Mouse (Mus musculus): ENCODE measurements around the gene Hdac9. TPM values are rescaled to one million over a fixed set of nuclear protein-coding genes. Genes with fewer than 3 reads are reported as not detected.

Gene Hdac9
- total RNA-seq, 1 experiment from 2014 or later: 0.88 TPM

DNA sequence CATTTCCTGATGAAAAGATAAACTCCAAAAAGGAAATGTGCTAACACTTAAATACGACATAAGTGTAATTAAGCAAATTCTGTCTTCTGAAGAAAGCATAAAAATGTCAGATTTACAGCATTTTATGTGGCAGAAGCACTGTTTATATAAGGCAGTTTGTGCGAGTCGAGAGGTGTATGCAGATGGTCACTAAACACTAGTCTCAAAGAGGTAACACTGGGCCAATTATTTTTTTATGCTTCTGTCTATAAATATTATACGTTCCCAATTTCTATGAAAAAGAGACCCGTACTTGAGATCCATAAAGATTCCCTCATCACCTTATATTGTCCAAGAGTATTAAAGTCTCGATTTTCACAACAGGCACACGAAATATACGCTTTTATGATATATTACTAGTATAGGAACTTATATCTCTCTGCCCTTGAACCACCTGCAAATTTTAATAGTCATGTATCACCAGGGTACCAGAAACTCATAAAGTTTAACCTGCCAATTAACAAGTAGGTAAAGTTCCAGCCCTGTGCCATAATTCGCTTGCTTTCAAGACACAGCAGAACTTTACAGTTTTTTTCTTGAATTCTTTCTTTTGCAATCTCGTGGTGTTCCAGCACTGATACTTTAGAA, 322.6 kb downstream of the Hdac9 start:
- no peak for DNase-seq

DNA sequence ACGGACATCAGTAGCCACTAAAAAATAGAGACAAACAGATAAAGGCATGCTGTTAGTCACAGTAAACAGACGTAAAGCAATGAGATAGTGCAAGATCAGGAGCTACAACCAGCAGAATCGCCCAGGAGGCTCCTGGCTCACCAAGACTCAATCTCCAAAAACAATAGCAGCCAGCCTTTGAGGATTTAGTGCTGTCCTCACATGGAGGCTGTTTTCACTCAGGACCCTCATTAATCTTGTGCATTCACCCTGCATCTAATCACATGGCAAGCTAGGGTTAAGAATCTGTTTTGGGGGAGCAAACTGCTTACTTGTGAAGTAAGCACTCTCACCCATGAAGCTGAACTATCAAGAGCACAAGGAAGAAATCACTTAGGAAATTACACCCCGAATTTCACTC, 329.7 kb downstream of the Hdac9 start:
- no peak for DNase-seq

DNA sequence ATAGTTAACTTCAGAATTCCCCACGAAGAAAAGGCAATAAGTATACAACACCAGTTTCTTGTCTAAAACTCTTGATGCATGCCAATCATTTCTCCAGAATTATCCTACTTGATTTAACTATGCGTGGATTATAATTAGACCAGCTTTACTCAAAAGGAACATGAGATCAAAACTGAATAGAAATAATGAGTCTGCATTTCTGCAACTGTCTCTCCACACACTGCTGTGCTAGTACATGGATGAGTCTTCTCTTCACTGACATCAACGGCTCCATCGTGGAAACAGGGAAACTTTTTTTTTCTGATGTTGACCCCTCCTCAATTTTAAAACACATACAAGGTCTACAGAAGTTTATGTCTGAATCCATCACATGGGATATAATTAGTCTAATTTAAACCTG, 334.4 kb downstream of the Hdac9 start:
- DNase-seq: no peak

DNA sequence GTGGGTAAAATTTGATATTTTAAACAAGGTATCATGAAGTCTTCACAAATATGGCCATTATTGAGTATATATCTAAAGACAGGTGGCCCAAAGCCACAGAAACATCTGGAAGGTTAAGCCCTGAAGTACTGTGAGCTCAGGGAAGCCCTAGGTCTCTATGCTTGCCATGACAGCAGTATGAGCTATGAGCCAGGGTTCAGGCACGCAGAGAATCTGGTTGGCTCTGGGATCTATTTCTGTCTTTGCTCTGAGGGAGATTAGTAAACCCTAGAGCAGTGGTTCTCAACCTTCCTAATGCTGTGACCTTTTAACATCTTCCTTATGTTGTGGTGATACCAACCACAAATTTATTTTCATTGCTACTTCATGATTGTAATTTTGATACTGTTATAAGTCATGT, 337.7 kb downstream of the Hdac9 start:
- DNase-seq: no peak

DNA sequence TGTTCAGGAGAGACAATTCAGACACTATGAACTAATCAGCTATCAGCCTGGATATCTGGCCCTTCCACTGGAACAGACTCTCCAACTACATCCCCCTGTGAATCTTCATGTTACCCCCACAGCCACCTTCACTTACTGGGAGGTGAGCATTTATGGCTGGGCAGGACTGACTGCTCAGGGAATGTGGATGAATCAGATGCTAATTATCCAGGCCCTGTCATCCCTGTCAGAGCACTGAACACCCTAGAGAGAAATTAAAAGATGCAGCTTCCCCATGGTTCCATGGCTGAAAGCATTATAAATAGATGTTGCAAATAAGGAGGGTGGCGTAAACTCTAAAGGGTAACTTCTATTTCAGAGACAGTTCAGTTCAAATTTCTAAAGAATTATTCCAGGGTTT, 345.8 kb downstream of the Hdac9 start:
- no peak for DNase-seq

DNA sequence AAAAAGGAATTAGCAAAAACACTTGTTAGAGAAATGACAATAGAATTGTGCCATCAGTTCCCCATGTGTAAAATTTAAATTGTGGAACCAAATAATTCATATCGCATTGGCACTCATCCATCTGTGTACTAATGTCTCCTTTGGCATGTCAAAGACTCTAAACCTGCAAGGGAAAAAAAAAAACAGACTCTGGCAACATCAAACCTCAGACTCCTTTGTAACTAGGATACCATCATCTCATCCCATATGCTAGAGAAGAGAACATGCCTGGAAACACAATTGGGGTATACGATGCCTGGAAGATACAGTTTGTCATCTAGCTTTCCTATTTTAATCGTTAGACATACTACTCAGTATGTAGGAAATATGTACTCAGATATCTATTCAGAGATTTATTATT, 347.4 kb downstream of the Hdac9 start:
- no peak for DNase-seq

DNA sequence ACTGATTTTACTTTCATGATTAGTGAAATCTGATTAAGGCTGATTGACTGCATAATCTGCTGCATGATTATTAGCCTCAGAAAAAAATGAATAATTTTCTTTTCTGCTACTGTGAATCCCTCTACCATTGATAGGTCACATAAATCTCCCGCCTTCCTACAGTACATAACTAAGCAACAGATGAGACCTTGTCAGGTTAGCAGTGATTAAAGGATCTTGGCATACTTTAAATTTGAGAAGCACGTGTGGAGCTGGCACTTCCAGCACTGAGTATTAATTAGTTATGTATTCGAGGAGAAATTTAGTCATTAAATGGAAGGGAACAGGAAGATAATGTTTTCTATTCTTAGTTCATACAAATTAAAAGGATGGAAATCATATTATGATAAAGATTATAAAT, 347.8 kb downstream of the Hdac9 start:
- DNase-seq: no peak

DNA sequence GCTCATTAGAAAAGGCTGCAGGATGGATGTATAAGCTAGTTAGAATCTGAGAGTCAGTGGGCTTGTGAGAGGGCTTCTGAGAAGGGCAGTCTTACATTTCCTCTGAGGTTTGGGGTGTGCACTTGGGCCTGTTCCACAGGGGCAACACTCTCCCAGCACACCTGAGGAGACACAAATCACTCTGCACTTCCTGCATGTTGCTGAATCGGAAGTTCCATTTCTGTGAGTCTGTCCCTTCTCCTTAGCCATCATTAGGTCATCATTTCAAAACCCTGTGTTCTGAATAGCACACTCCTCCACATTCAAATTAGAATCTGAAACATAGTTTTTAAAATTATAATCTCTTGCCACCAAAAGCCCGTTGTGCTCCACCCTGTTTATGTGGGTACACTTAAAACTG, 354.6 kb downstream of the Hdac9 start:
- no peak for DNase-seq

DNA sequence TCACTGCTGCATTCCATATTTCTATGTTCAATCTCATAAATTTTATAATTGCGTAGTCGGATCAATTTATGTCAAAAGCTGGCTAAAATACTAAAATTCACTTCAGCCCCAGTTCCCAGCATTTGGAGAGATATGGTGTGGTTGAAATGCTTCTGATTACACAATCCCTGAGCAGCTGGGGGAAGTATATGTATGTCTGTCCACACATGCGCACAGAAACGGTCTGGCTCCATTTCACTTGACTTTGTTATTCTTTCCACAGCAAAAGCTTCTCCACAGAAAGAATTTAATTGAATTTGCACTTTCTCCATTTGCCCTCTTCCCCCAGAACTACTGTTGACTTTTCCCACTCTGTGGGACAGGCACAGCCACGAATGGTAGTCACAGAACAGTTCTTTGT, 357.9 kb downstream of the Hdac9 start:
- no peak for DNase-seq

DNA sequence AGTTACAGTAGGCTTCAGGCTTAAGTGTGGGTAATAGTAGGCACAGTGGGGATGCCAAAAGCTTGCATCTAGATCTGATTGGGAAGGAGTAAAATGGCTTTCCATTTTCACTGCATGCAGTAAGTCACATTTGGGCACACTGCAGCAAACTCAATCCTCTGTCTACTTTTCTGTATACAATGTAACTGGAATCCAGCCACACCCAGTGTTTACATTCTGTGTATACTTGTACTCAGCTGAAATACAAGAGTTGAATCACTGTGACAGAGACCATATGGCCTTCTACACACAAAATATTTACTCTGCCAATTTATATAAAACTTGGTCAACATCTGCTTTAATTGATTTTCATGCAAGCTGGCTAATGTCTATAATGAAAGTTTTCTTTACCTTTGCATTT, 362.1 kb downstream of the Hdac9 start:
- DNase-seq: no peak

DNA sequence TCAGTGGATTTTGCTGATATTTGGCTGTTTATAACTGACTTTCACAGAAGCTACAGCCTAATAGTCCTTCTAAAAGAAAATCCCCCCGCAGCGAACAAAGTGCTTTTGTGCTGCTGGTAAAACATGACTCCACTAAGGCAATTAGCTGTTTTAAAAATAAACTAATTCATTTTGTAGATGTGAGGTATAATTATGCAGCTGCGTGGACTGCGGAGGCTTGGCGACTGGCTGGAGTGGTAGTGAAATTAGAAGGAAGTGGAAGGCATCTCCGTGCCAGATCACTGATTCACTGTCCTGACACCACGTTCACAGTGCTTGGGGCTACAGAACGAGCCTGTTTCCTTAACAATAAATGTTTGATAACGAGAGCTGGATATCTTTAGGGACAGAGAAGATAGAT, 366.6 kb downstream of the Hdac9 start:
- no peak for DNase-seq

DNA sequence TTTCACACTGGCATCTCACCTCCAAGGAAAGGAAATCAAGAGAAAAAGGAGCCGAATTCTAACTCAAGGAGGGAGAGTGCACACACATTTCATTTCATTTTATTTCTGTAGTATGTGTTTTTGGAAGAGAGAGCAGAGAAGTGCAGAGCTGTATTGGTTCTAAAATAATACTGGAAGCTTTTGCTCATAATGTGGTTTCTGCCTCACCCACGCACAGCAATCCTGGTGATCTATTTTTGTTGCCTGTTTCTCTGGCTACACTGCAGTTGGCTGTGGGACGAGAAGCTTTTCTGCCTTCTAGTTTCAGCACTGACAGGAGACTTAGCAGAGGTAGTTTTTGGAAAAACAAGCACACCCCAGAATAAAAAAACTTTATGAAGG, 387.7 kb downstream of the Hdac9 start:
- DNase-seq: no peak

DNA sequence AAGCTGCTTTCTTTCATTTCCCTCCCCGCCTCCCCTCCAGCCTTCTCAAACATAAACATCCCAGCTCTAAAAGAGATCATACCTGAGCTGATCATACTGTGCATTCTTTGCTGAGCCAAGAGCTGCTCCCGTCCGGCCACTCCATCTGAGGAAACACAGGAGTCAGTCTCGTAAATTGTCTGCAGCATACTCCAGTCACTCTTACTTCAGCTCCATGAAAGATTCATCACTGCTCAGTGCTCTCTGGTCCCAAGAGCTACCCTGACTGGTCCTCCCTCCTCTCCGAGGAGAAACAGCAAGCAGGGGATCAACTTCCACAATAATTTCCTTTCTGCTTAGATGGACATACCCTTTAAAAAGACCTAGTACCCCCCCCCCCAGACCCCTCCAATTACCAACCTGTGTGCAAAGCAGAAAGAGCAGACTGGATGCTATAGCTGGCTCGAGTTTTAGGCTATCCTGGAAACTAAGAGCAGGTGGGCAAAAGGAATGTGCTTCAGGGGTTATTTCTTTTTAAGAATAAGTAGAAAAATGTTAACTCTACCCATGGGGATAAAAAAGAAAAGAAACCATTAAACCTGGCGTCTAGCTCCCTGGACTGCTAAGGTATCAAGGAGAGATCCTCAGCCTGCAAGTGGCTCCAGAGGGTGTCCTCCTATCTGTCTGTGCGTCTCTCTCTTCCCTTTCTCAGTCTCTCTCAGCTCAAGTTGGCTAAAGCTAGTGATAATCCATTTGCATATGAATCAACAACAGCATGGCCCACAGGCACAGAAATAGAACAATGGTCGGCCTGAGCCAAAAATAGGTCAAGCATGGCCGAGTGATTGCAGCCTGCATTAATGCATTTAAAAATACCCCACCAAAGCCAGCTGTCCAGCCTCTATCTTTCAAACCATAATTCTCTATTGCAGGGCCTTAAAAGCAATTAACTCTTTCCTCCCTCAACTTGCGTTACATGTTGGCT, 388.4 kb downstream of the Hdac9 start:
- no peak for DNase-seq

DNA sequence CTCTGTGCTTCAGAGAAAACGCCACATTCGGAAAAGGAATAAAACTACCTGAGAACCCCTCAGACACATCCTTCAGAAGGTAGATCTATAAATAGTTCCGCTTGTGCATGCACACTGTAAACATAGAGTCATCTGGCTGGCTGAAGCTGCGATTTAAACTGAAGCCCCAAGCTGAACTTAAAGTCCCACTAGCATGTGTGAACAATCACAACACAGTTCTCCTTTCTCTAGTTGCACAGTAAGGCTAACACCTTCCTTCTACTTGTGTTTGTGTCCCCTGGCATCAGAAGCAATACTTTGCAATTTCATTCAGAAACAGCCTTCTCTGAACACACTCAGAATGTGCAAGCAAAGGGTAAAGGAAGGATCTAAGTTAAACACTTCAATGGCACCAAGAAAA, 389.1 kb downstream of the Hdac9 start:
- DNase-seq: no peak

DNA sequence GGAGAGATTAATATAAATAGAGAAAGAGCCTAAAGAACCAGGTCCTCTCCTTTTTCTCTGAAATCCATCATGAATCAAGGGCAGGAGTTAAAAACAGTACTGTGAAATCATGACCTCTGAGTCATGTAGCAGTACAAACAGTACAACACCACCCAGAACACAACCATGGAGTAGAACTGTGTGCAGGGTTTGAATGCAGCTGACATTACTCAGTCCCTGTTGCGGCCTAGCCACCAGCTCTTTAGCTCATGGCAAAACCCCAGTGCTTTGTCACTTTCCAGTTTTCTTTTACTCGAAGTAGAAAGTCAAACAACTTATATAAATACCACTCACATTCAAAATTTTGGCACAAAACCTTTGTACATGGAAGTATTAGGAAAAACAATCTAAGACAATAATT, 395.4 kb downstream of the Hdac9 start:
- DNase-seq: no peak

DNA sequence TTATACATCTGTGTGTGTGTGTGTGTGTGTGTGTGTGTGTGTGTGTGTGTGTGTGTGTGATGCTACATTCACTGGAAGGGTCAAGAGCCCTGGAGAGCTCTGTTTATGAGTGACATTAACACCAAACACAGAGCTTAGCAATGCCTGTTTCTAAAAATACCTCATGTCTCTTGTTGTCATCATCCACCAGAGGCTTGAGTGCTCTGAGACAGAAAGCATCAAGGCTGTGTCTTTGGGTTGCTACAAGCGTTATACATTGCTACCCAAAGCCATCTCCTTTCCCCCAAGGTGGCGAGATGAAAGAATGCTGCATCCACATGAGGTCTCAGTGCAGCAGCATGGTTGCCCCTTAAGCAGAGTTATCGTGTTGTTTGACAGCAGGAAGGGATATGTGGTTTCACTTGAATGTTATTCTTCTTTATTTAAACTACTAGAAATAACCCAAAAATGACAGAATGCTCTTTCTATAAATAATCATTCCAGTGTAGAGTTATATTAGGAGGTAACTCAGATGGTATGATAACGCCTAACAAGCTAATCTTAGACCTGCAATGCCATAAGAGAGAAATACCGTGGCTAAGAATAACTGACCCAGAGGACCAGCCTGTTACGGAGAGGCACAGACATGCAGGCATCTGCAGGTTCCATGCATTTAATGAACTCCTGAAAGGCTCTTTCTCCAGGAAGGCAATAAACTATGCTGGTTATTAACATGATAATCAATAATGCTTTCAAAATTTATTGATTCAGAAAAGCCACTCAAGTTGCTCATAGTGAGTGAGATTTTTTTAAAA, 399.9 kb downstream of the Hdac9 start:
- no peak for DNase-seq

DNA sequence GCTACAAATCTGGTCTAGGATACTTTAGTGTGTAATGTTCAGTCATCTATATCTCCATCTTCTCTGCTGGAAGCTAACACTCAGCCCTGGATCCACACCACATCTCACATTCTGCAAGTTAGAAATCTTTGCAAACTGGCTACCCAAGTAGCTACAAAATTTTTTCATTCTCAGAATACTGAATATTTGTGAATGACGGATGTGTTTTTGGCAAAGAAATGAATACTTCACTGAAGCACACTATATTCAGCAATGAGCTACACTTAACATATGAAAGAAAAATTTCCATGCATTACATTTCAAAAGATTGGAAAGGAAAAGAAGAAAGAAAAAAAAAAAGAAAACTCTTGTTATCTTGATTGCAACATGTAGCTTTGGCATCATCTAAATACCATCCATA, 410.6 kb downstream of the Hdac9 start:
- no peak for DNase-seq

DNA sequence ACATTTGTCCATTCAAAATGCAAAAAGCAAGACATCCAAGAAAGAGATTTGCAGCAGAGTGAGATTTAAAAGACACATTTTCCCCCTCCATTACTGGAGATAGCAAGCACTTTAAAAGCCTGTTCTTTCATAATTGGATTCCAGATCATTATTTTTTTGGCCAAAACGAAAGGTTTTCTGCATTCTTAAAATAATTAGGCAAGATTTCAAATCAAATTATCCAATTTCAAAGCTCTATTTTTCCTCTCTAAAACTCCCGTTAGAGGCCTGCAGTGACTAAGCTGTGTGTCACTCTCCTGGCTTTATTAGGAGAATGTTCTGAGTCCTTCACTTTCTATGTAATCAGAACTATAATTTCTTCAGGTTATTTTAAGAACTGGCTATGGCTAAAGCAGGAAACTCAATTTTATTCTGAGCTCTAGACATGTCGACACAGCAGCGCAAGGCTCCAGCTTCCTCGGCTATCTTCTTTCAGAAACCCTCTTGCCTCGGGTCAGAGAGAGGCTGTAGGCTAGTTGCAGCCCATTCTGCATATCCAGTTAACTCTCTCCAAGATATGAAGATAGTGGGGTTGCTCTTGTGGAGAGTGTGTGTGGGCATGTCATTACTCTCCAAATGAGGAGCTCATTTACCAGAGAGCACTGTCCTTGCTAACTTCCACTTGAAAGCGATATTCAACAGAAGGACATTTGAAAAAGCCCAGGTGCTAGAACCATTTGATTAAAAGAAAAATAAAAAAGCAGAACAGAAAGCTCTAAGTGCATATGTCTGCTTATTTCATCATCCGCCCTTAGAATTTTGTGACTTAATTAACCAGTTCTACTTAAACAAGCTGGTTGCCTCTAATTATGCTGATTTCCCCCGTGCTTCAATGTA, 417.9 kb downstream of the Hdac9 start:
- DNase-seq: no peak

DNA sequence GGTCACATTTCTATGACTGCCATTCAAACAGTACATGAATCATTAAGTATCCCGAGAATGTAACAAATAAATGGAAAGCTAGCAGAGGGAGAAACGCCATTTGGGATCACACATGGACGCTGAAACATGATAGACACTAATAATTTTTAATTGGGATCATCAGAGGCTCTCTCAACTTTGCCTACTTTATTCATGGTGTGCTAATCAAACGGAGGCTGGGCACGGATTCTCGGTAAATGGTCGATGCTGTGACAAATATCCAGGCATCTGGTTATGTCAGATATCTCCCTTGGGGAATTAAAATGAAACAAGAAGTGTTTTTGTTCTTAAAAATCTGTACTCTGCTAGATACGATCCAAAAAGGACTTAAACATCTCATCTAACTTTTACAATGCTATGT, 418.6 kb downstream of the Hdac9 start:
- DNase-seq: no peak

DNA sequence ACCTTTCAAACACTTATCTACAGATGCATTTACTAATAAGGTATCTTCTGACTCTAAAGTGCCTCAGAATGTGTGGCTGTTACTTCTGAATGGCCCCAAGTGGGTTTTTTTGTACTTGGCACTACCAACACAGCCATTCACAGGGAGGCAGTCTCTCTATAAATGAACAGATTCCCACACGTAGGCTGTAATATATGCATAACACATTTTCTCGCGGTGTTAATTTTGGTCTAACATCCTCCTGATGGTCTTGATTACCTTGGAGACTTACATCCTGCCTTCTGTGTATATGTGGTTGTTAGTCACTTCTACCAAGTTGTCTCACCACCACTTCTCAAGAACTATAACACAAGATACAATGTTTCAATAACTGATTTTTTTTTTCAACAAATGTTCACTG, 419.2 kb downstream of the Hdac9 start:
- DNase-seq: no peak

DNA sequence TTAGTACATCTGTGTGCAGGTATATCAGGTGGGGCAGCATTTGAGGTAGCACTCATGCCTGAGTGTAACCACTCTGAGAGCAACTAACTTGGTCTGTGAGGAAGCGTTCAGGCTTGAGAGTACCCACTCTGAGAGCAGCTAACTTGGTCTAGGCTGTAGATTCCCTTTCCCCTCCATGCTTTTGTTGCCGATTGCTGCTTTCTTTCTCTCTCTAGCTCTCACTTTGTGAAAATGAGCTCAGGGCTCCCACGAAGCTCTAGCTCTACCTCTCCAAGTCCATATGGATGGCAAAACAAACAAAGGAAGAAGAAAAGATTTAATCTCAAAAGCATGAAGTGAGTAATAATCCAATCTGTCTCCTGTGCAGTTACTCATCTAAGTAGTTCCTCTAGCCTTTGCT, 421.0 kb downstream of the Hdac9 start:
- DNase-seq: no peak

DNA sequence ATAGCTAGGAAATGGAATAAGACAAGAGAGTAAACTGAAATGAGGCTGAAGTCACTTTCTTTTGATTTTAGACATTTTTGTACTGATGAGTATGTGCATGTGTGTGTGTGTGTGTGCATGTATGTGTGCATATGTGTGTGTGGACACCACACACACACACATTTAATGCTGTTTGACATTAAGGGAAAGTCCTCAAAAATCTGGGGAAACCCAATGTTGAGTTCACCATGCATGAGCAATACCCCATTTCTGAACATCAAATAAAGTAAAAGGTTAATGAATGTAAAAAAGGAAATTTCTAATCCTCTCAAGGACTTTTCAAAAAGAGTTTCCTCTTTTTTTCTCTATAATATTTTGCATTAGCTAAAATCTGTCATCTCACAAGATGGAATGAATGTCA, 427.3 kb downstream of the Hdac9 start:
- no peak for DNase-seq
